Mouse (Mus musculus) embryonic facial prominence, embryonic 14.5 days (tissue): ENCODE results near the gene Mtfp1. TPM values are rescaled to one million over a fixed set of nuclear protein-coding genes. Genes with fewer than 3 reads are reported as not detected.

Source experiments
- ATAC-seq: fragments of 200-750 bp; cut with Nextera tagmentation; 2 replicates; pipeline ENCODE4 v1.8.0; 2017; ENCODE audit warnings: low read depth, moderate number of reproducible peaks, moderate TSS enrichment
- DNase-seq: peaks from one replicate; pipeline ENCODE4 v3.0.0-alpha.2; 2015; ENCODE audit warnings: low spot score
- H3K27ac ChIP-seq: fragments of 300-500 bp; sonication (generic); replicated peaks from 2 replicates; pipeline ENCODE4 v1.5.1; 2014; ENCODE audit warnings: low read depth, mild to moderate bottlenecking, low read length, moderate library complexity
- H3K27me3 ChIP-seq: fragments of 300-500 bp; sonication (generic); replicated peaks from 2 replicates; pipeline ENCODE4 v1.6.1; 2014; ENCODE audit warnings: low read length; ENCODE audit not compliant: control insufficient read depth, insufficient read depth
- H3K36me3 ChIP-seq: fragments of 300-500 bp; sonication (generic); 2 replicates; pipeline ENCODE4 v1.6.1; 2014; ENCODE audit warnings: low read length, mixed read lengths; ENCODE audit not compliant: control insufficient read depth, insufficient read depth
- H3K4me1 ChIP-seq: fragments of 300-500 bp; sonication (generic); 2 replicates; pipeline ENCODE4 v1.6.1; 2014; ENCODE audit warnings: antibody characterized with exemption, low read length; ENCODE audit not compliant: control insufficient read depth, insufficient read depth
- H3K4me2 ChIP-seq: fragments of 300-500 bp; sonication (generic); 2 replicates; pipeline ENCODE4 v1.6.1; 2014; ENCODE audit warnings: low read depth, mild to moderate bottlenecking, low read length, moderate library complexity, mixed read lengths
- H3K4me3 ChIP-seq: fragments of 300-500 bp; sonication (generic); 2 replicates; pipeline ENCODE4 v1.5.1; 2014; ENCODE audit warnings: low read depth, mild to moderate bottlenecking, low read length
- H3K9ac ChIP-seq: fragments of 300-500 bp; sonication (generic); 2 replicates; pipeline ENCODE4 v1.6.1; 2014; ENCODE audit warnings: low read depth, mild to moderate bottlenecking, low read length, moderate library complexity, mixed read lengths
- H3K9me3 ChIP-seq: fragments of 300-500 bp; sonication (generic); 2 replicates; pipeline ENCODE4 v1.6.1; 2016; ENCODE audit warnings: low read length; ENCODE audit not compliant: control insufficient read depth
- WGBS: fragments of 180-500 bp; shearing (Covaris S2); extraction: QIAGEN DNeasy Blood & Tissue Kit; methylation state at CpG from one replicate; pipeline ENCODE4 v1.1.7; 2014; 5-methylcytosine and 5-hydroxymethylcytosine counted together
- polyA plus RNA-seq: library from polyadenylated mRNA; unstranded; fragments of >200 nt; fragmentation: Nextera tagmentation; extraction: Ambion mirVana; gene quantifications from 2 replicates; pipeline ENCODE4 v1.2.1, GENCODE M21; 2014

The Mtfp1 gene
- polyA plus RNA-seq, 1 experiment from 2014 or later = 7.5 TPM

GRCm38 (mm10) chr11:4078267-4078933 is 16.8 kb downstream of the Mtfp1 start:
- DNase-seq (no peak), ATAC-seq (no peak)
- H3K9me3 ChIP-seq = no peaks in the 10 kb centered on the region
- H3K4me3 ChIP-seq = no peak overlapping the region
- H3K9ac ChIP-seq = no peak overlapping the region
- H3K4me2 ChIP-seq = no peak overlapping the region
- 78% methylated on average over 7 of the region's 7 CpGs for WGBS
- H3K4me1 ChIP-seq = no peaks in the 10 kb centered on the region
- H3K27me3 ChIP-seq = no peaks in the 10 kb centered on the region
- no peak overlapping the region for H3K27ac ChIP-seq
- H3K36me3 ChIP-seq = no peaks in the 10 kb centered on the region

GRCm38 (mm10) chr11:4076633-4077032 is 18.6 kb downstream of the Mtfp1 start:
- H3K4me2 ChIP-seq = no peak overlapping the region
- no peak overlapping the region for H3K9ac ChIP-seq
- no peak for ATAC-seq
- WGBS = 10% methylated on average over 8 of the region's 8 CpGs
- DNase-seq = peak; percentile 75
- no peaks in the 10 kb centered on the region for H3K4me1 ChIP-seq
- H3K36me3 ChIP-seq = no peaks in the 10 kb centered on the region
- H3K4me3 ChIP-seq = no peak overlapping the region
- H3K27me3 ChIP-seq = no peaks in the 10 kb centered on the region
- H3K9me3 ChIP-seq = no peaks in the 10 kb centered on the region
- no peak overlapping the region for H3K27ac ChIP-seq

- Histone ChIP-seq H3K9me3 (no peaks in the 10 kb centered on the region), H3K36me3 (no peaks in the 10 kb centered on the region), H3K27ac (no peak overlapping the region), H3K4me2 (no peak overlapping the region), H3K27me3 (no peaks in the 10 kb centered on the region), H3K4me1 (no peaks in the 10 kb centered on the region), H3K4me3 (no peak overlapping the region), H3K9ac (no peak overlapping the region)
- DNase-seq (no peak), ATAC-seq (no peak)
- WGBS = 57% methylated on average over 1 of the region's 1 CpGs
Observed at GRCm38 (mm10) chr11:4069664-4070063, 25.6 kb downstream of the Mtfp1 start.

- H3K4me1 ChIP-seq = no peaks in the 10 kb centered on the region
- peak; percentile 19 for DNase-seq
- no peak; the same call in 1 of the 2 replicates for ATAC-seq
- H3K4me2 ChIP-seq = no peak within 1 kb of the TSS
- no peaks in the 10 kb centered on the region for H3K9me3 ChIP-seq
- H3K4me3 ChIP-seq = no peak within 1 kb of the TSS
- no peaks in the 10 kb centered on the region for H3K27me3 ChIP-seq
- H3K9ac ChIP-seq = no peak within 1 kb of the TSS
- WGBS = 58% methylated on average over 5 of the region's 5 CpGs
- no peak within 1 kb of the TSS for H3K27ac ChIP-seq
- no peaks in the 10 kb centered on the region for H3K36me3 ChIP-seq
Observed at GRCm38 (mm10) chr11:4064627-4065122, 30.6 kb downstream of the Mtfp1 start, which contains the start of gene Sec14l3. TSS of gene Sec14l3 (plus strand) at chr11:4064841.

- no peak overlapping the region for H3K4me2 ChIP-seq
- no peaks in the 10 kb centered on the region for H3K36me3 ChIP-seq
- no peak overlapping the region for H3K4me3 ChIP-seq
- no peak overlapping the region for H3K9ac ChIP-seq
- no peaks in the 10 kb centered on the region for H3K27me3 ChIP-seq
- 29% methylated on average over 6 of the region's 6 CpGs for WGBS
- no peak overlapping the region for H3K27ac ChIP-seq
- H3K9me3 ChIP-seq = no peaks in the 10 kb centered on the region
- ATAC-seq = peak; percentile 85; the same call in 1 of the 2 replicates
- peak; percentile 51 for DNase-seq
- H3K4me1 ChIP-seq = no peaks in the 10 kb centered on the region
Observed at GRCm38 (mm10) chr11:4062981-4063380, 32.3 kb downstream of the Mtfp1 start.

GRCm38 (mm10) chr11:4062523-4062922 is 32.7 kb downstream of the Mtfp1 start:
- no peak overlapping the region for H3K9ac ChIP-seq
- no peak overlapping the region for H3K4me3 ChIP-seq
- ATAC-seq (no peak), DNase-seq (no peak)
- 81% methylated on average over 4 of the region's 4 CpGs for WGBS
- no peaks in the 10 kb centered on the region for H3K27me3 ChIP-seq
- no peaks in the 10 kb centered on the region for H3K9me3 ChIP-seq
- H3K4me1 ChIP-seq = no peaks in the 10 kb centered on the region
- no peak overlapping the region for H3K4me2 ChIP-seq
- no peak overlapping the region for H3K27ac ChIP-seq
- no peaks in the 10 kb centered on the region for H3K36me3 ChIP-seq

GRCm38 (mm10) chr11:4060866-4061575 is 34.2 kb downstream of the Mtfp1 start:
- WGBS = 72% methylated on average over 5 of the region's 5 CpGs

GRCm38 (mm10) chr11:4053586-4053985 is 41.7 kb downstream of the Mtfp1 start:
- DNase-seq = peak; percentile 58
- 10% methylated on average over 5 of the region's 5 CpGs for WGBS

More at GRCm38 (mm10) chr11:4060866-4061575, 34.2 kb downstream of the Mtfp1 start:
- H3K27me3 ChIP-seq = no peaks in the 10 kb centered on the region
- H3K4me2 ChIP-seq = no peak overlapping the region
- H3K9ac ChIP-seq = no peak overlapping the region
- H3K27ac ChIP-seq = no peak overlapping the region
- no peak overlapping the region for H3K4me3 ChIP-seq
- ATAC-seq = no peak
- no peaks in the 10 kb centered on the region for H3K36me3 ChIP-seq
- DNase-seq = no peak
- H3K4me1 ChIP-seq = no peaks in the 10 kb centered on the region
- H3K9me3 ChIP-seq = no peaks in the 10 kb centered on the region

More at GRCm38 (mm10) chr11:4053586-4053985, 41.7 kb downstream of the Mtfp1 start:
- H3K36me3 ChIP-seq = no peaks in the 10 kb centered on the region
- H3K4me1 ChIP-seq = no peaks in the 10 kb centered on the region
- ATAC-seq = no peak
- H3K27me3 ChIP-seq = no peaks in the 10 kb centered on the region
- H3K4me3 ChIP-seq = no peak overlapping the region
- H3K9me3 ChIP-seq = no peaks in the 10 kb centered on the region
- H3K9ac ChIP-seq = no peak overlapping the region
- no peak overlapping the region for H3K27ac ChIP-seq
- no peak overlapping the region for H3K4me2 ChIP-seq
